Mouse (Mus musculus): ENCODE measurements around the gene Cxcl12.

Cxcl12 gene

DNA sequence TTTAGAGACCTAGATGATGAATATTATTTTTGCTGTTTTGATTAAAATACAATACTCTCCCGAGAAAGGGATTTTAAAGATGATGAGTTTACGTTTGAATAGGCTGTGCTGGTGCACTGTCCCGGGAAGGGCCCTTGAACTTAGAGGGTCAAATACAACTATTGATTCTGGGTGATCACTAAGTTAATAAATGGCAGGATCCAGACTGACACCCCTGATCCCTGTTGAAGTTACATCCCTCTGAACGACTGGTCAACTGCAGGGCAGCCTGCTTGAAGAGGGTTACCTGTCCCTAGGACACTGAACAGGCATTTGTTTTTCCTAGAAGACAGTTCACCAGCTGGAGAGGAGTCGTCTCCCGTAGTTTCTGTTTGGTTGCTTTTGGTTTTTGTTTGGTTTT lies 4.0 kb downstream of the Cxcl12 start:
- ATAC-seq (ENCODE audit: insufficient number of reproducible peaks, low FRiP score, low TSS enrichment) = no peak

DNA sequence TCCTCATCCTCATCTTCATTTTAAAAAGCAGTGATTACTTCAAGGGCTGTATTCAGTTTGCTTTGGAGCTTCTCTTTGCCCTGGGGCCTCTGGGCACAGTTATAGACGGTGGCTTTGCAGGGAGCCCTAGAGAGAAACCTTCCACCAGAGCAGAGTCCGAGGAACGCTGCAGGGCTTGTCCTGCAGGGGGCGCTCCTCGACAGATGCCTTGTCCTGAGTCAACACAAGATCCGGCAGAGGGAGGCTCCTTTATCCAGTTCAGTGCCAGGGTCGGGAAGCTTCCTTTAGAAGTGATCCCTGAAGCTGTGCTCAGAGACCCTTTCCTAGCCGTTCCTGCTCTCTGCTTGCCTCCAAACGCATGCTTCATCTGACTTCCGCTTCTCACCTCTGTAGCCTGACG lies 5.5 kb downstream of the Cxcl12 start:
- peak; percentile 57 for ATAC-seq (ENCODE audit: insufficient number of reproducible peaks, low FRiP score, low TSS enrichment)

GRCm38 (mm10) chr6:117175113-117175793 lies 6.9 kb downstream of the Cxcl12 start:
- no peak for ATAC-seq (ENCODE audit: insufficient number of reproducible peaks, low FRiP score, low TSS enrichment)

- no peak for ATAC-seq (ENCODE audit: insufficient number of reproducible peaks, low FRiP score, low TSS enrichment)
These were observed 8.1 kb downstream of the Cxcl12 start for GRCm38 (mm10) chr6:117176406-117176805.

DNA sequence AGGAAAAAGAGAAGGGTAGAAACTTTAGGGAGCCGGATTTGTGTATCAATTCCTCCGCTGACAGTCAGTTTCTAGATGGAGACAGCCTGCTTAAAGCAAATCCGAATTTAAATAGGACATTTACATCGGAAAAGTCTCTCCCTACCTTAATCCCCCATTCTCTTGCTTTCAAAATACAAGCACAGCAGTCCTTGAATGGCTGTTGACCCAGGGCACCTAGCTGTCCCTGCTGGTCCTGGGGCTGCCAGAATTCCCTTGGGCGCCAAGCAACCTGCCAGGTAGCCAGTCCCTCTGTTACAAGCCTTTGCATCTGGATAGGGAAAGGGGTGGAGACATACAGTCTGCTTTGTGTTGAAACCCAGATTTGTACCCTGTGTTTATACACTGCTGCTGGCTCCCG lies 12.0 kb downstream of the Cxcl12 start:
- ATAC-seq (ENCODE audit: insufficient number of reproducible peaks, low FRiP score, low TSS enrichment) = no peak

DNA sequence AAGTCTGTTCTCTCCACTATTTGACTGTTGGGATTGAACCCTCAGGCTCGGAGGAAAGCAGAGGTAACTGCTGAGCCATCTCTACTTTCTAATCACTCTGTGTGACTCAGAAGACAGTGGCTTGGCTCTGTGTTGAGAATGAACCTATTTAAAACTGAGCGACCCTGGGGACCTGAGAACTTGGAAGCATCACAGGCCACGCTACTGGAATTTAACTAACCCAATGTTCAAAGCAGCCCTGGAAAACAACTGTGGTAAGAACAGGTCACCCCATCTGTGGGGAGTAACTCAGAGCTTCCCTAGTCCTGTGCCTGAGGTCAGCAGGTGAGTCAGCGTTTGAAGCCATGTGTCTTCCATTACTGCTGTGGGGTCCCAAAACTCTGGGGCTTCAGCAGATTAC lies 17.0 kb downstream of the Cxcl12 start:
- no peak for ATAC-seq (ENCODE audit: insufficient number of reproducible peaks, low FRiP score, low TSS enrichment)

- ATAC-seq (ENCODE audit: insufficient number of reproducible peaks, low FRiP score, low TSS enrichment) = no peak
These were observed 22.1 kb downstream of the Cxcl12 start for GRCm38 (mm10) chr6:117190453-117190852.

GRCm38 (mm10) chr6:117191741-117192140 lies 23.4 kb downstream of the Cxcl12 start:
- ATAC-seq (ENCODE audit: insufficient number of reproducible peaks, low FRiP score, low TSS enrichment) = no peak

DNA sequence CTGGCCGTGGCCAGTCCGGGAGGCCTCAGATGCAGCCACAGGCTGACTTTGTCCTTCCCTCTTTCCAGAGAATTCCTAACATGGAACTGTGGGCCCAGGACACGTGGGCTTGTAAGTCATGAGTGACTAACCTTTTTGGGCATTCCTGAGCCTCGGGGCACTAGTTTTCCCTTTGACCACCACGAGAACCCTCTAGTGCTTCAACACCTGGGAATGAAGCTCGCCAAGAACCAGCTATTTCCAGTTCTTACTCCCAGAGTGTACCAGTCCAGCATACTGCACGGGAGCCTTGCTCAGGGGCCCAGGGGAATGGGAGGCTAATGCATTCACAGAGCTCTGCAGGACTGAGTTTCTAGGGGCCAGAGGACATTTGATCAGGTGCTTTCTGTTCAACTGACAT lies 24.3 kb downstream of the Cxcl12 start:
- ATAC-seq (ENCODE audit: insufficient number of reproducible peaks, low FRiP score, low TSS enrichment) = no peak

DNA sequence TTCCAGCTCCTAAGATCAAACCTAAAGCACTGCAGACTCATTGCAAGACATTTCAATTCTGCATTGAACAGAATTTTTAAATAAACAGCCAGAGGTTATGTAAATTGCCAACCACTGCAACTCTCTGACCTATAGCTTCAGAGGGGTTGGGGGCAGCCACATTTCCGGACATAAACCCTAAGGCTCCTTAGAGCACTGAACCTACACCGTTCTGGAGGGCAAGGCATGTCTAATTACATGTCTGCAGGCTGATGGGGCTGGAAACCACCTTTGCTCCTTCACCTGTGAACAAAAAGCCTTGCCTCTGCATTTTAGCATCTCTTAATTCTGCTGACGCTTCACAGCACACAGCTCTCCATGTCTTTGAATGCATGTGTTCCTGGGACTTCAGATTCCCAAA lies 26.9 kb downstream of the Cxcl12 start:
- ATAC-seq (ENCODE audit: insufficient number of reproducible peaks, low FRiP score, low TSS enrichment) = no peak

DNA sequence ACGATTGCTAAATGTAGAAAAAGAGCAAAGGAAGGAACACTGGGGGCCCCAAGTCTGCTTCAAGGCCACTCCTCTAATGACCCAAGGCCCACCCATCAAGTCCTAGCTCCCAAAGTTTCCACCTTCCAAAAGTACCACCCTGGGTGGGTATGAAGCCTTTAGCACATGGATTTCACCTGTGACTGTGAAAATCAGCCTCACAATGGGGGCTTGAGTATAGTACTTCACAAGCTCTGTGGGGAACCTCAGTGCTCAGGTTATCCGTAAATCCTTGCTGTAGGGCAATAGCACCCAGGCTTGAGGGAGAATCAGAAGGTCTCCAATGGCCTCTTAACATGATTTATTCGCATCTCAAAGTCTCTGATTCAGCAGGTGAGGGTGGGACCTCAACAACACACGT lies 30.5 kb downstream of the Cxcl12 start:
- ATAC-seq (ENCODE audit: insufficient number of reproducible peaks, low FRiP score, low TSS enrichment) = no peak

- ATAC-seq (ENCODE audit: insufficient number of reproducible peaks, low FRiP score, low TSS enrichment) = no peak
These were observed 31.4 kb downstream of the Cxcl12 start for GRCm38 (mm10) chr6:117199718-117200117.

- ATAC-seq (ENCODE audit: insufficient number of reproducible peaks, low FRiP score, low TSS enrichment) = no peak
These were observed 32.6 kb downstream of the Cxcl12 start for GRCm38 (mm10) chr6:117200916-117201315.

DNA sequence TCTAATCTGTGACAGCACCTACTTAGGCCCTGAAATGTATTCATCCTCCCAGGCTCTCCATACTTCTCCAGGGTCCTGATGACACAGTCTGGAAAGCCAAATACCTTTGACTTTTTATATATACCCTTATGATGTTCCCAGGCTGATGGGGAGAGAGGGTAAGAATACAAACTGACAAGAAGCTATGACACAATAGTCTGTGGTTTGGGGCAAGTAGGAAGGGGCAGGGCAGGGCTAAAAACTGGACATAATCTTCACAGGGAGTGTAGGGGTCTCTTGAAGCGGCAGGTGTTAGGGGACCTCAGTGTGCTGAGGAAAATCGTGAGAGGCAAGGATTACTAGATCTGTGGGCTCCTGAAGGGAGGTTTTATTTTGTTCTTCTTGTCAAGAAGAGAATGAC lies 33.1 kb downstream of the Cxcl12 start:
- no peak for ATAC-seq (ENCODE audit: insufficient number of reproducible peaks, low FRiP score, low TSS enrichment)

DNA sequence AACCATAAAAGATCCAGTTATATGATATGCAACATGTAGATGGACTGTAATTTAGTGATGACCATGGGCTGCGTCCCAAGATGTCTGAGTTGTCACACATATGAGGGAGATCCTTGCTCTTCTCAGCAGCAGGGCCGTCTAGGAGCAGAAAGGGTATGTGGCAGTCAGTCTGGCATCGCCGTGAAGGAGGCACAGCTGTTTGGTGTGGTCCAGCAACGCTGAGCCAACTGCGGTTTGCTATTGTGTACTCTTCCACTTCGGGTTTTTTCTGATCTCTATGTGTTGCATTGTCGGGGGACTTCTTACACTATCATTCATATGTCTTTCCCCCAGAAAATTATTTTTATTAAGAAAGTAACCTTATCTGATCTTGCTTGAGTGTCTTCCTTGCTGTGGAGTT lies 33.5 kb downstream of the Cxcl12 start:
- ATAC-seq (ENCODE audit: insufficient number of reproducible peaks, low FRiP score, low TSS enrichment) = no peak

- ATAC-seq (ENCODE audit: insufficient number of reproducible peaks, low FRiP score, low TSS enrichment) = no peak
These were observed 34.6 kb downstream of the Cxcl12 start for GRCm38 (mm10) chr6:117202856-117203400.

GRCm38 (mm10) chr6:117204112-117204511 lies 35.8 kb downstream of the Cxcl12 start:
- ATAC-seq (ENCODE audit: insufficient number of reproducible peaks, low FRiP score, low TSS enrichment) = no peak

DNA sequence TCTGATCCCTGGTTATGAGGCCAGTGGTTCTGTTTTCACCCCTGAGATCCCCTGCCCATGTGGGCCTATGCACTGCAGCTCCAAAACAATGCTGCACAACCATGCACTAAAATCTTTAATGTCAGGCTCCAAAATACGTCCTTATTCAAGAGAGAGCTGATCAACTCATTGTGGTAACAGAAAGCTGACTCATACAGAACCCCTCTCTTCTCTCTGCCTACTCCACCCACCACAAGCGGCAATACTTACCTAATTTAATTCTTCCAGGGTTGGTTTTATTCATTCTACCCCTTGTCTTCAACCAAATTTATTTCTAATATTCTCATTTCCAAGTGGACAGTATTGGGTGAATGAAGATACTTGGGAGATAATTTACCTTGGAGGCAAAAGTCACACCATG lies 38.5 kb downstream of the Cxcl12 start:
- no peak for ATAC-seq (ENCODE audit: insufficient number of reproducible peaks, low FRiP score, low TSS enrichment)

- no peak for ATAC-seq (ENCODE audit: insufficient number of reproducible peaks, low FRiP score, low TSS enrichment)
These were observed 39.0 kb downstream of the Cxcl12 start for GRCm38 (mm10) chr6:117207289-117207688.

GRCm38 (mm10) chr6:117210086-117210485 lies 41.8 kb downstream of the Cxcl12 start:
- ATAC-seq (ENCODE audit: insufficient number of reproducible peaks, low FRiP score, low TSS enrichment) = no peak

DNA sequence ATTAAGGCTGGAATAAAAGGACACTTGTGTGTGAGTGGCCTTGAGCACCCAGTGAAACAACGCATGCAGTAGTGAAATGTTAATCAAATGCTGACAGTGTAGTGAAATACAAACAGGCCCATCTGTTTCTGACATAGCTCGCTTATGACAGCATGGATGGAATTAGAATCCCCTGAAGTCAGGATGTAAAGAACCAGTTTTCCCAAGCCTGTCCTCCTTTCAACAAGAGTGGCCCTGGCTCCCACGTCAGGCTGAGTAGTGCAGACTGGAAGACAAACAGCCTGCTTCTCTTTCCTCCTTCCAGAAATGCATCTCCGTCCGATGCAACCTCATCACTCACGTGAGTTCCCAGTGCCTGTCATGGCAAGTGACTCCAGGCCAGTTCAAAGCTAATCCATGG lies 42.2 kb downstream of the Cxcl12 start:
- ATAC-seq (ENCODE audit: insufficient number of reproducible peaks, low FRiP score, low TSS enrichment) = no peak

GRCm38 (mm10) chr6:117214506-117214905 lies 46.2 kb downstream of the Cxcl12 start:
- no peak for ATAC-seq (ENCODE audit: insufficient number of reproducible peaks, low FRiP score, low TSS enrichment)

Data from cerebellum, adult (tissue).